Comparison of ENCODE assay signal across 29 mouse cellular contexts in the genomic region with DNA sequence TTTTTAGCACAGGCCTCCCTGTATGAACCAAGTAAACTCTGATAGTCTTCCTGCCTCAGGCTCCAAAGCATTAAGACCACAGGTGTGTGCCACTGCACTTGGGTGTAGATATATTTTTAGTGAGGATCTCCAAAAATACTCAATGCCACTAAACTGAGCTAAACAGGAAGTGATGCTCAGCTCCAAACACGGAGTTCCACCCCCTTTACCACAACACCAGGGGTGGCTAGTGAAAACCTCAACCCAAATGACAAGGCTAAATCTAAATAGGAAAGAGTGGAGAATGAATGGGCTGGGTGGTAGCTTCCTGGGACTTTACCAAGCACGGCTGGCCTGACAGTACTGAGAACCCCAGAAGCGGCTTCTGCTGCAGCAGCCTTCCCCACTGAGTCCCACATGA.
DNase-seq lines count a peak whose midpoint lies in the region; ATAC-seq and TF ChIP-seq lines count a peak whose summit lies in the region.
"Had no signal": no experiment of that assay in that cellular context is flagged by ENCODE, and none has a peak within 500 bp of the region (broad histone marks: within the 10 kb centered on the region; RNA-seq: fewer than 3 reads in every experiment).

No protein-coding gene starts in this region.

- 0 out of 2 replicates have a peak, but pooled peaks cover 3% of the 10 kb centered on the region for H3K4me1 ChIP-seq in heart, embryonic 10.5 days
- no peaks in the 10 kb centered on the region for H3K4me1 ChIP-seq in heart, embryonic 11.5 days (ENCODE audit: control insufficient read depth, insufficient read depth, low read length)
- peaks cover 0 to 16% of the 10 kb centered on the region in 2 experiments; a peak in 2 of 4 replicates for H3K4me1 ChIP-seq in CH12.LX (ENCODE audit: control insufficient read depth in 1 of 2, insufficient read depth in 2 of 2)
- H3K4me1 ChIP-seq in forebrain, embryonic 13.5 days = no peaks in the 10 kb centered on the region
- H3K4me1 ChIP-seq: embryonic facial prominence, embryonic 12.5 days; forebrain, embryonic 12.5 days; heart, embryonic 12.5 days; heart, embryonic 15.5 days; hindbrain, embryonic 12.5 days; hindbrain, embryonic 15.5 days had no signal

- 45% methylated on average over 3 of the region's 3 CpGs for WGBS in heart, embryonic 10.5 days
- WGBS in heart, embryonic 11.5 days (ENCODE audit: insufficient replicate concordance) = 53% methylated on average over 3 of the region's 3 CpGs
- WGBS in forebrain, embryonic 13.5 days = 48% methylated on average over 3 of the region's 3 CpGs

- no peak overlapping the region for H3K27ac ChIP-seq in heart, embryonic 10.5 days
- H3K27ac ChIP-seq in heart, embryonic 11.5 days (ENCODE audit: low read depth, low read length) = no peak overlapping the region
- no peak overlapping the region for H3K27ac ChIP-seq in CH12.LX (ENCODE audit: insufficient read depth, low read depth)
- no peak overlapping the region for H3K27ac ChIP-seq in forebrain, embryonic 13.5 days
- H3K27ac ChIP-seq: embryonic facial prominence, embryonic 12.5 days; forebrain, embryonic 12.5 days; gastrocnemius, adult 2 months; heart, adult 2 months; heart, embryonic 15.5 days; hindbrain, embryonic 12.5 days; hindbrain, embryonic 15.5 days had no signal

- TF ChIP-seq EP300 in CH12.LX (IDR thresholded peaks at IDR 0.05; ENCODE audit: low read length) = no peak

- TF ChIP-seq POLR2A in CH12.LX (IDR thresholded peaks at IDR 0.05; ENCODE audit: low read depth, low read length) = no peak

- no peak for TF ChIP-seq CTCF in CH12.LX (conservative IDR thresholded peaks at IDR 0.05 in 1 of 2, IDR thresholded peaks at IDR 0.05 in 1 of 2; ENCODE audit: low read depth in 2 of 2, low read length in 2 of 2)

- dilution Hi-C loops in CH12.LX (cut with MboI; ENCODE audit: extremely low pct_ligation_motif_present, extremely low pct_unique_long_range_greater_than_20kb, low sequenced_read_pairs) = no loop called here

- H3K27me3 ChIP-seq in heart, embryonic 10.5 days (ENCODE audit: insufficient read depth, poor library complexity, severe bottlenecking) = no peaks in the 10 kb centered on the region
- H3K27me3 ChIP-seq in heart, embryonic 11.5 days (ENCODE audit: control insufficient read depth, insufficient read depth, low read length) = no peaks in the 10 kb centered on the region
- no peaks in the 10 kb centered on the region for H3K27me3 ChIP-seq in CH12.LX (replicated peaks)
- no peaks in the 10 kb centered on the region for H3K27me3 ChIP-seq in forebrain, embryonic 13.5 days
- H3K27me3 ChIP-seq: embryonic facial prominence, embryonic 12.5 days; forebrain, embryonic 12.5 days; heart, embryonic 12.5 days; heart, embryonic 15.5 days; hindbrain, embryonic 12.5 days; hindbrain, embryonic 15.5 days had no signal

- H3K9ac ChIP-seq in heart, embryonic 11.5 days (ENCODE audit: low read depth, low read length) = no peak overlapping the region
- H3K9ac ChIP-seq in CH12.LX (ENCODE audit: insufficient read depth, low read depth) = no peak overlapping the region
- H3K9ac ChIP-seq in forebrain, embryonic 13.5 days = no peak overlapping the region
- H3K9ac ChIP-seq: embryonic facial prominence, embryonic 12.5 days; forebrain, embryonic 12.5 days; heart, embryonic 12.5 days; heart, embryonic 15.5 days; hindbrain, embryonic 12.5 days; hindbrain, embryonic 15.5 days had no signal

- no peak for ATAC-seq in heart, embryonic 11.5 days (replicated peaks; ENCODE audit: insufficient number of reproducible peaks, low FRiP score, low TSS enrichment)
- peak; percentile 82 to 93 for ATAC-seq in hematopoietic stem cell, adult 5-6 weeks (replicated peaks in 1 of 2; ENCODE audit: insufficient read depth in 1 of 2, low FRiP score in 2 of 2, low TSS enrichment in 1 of 2, low read depth in 1 of 2, poor library complexity in 2 of 2, severe bottlenecking in 2 of 2)
- ATAC-seq in forebrain, embryonic 13.5 days = no peak
- ATAC-seq: forebrain, embryonic 16.5 days; intestine, postnatal 0 days had no signal

- no peak overlapping the region for H3K4me3 ChIP-seq in heart, embryonic 10.5 days
- H3K4me3 ChIP-seq in heart, embryonic 11.5 days (ENCODE audit: low read depth, low read length) = no peak overlapping the region
- no peak overlapping the region for H3K4me3 ChIP-seq in CH12.LX (replicated peaks in 1 of 3; ENCODE audit: low read depth in 2 of 3, low read length in 2 of 3, poor library complexity in 1 of 3)
- H3K4me3 ChIP-seq in forebrain, embryonic 13.5 days = no peak overlapping the region
- H3K4me3 ChIP-seq: embryonic facial prominence, embryonic 12.5 days; erythroblast, embryonic 14.5 days; forebrain, embryonic 12.5 days; gastrocnemius, adult 2 months; heart, adult 2 months; heart, embryonic 12.5 days; heart, embryonic 15.5 days; hindbrain, embryonic 12.5 days; hindbrain, embryonic 15.5 days had no signal

- no peaks in the 10 kb centered on the region for H3K79me2 ChIP-seq in CH12.LX (replicated peaks; ENCODE audit: control insufficient read depth, extremely low read depth, insufficient read depth, poor library complexity, severe bottlenecking)

- H3K9me3 ChIP-seq in heart, embryonic 10.5 days = no peaks in the 10 kb centered on the region
- H3K9me3 ChIP-seq in heart, embryonic 11.5 days (replicated peaks; ENCODE audit: control insufficient read depth, low read length) = no peaks in the 10 kb centered on the region
- H3K9me3 ChIP-seq in CH12.LX (replicated peaks; ENCODE audit: low read length) = no peaks in the 10 kb centered on the region
- no peaks in the 10 kb centered on the region for H3K9me3 ChIP-seq in forebrain, embryonic 13.5 days (replicated peaks)
- H3K9me3 ChIP-seq: embryonic facial prominence, embryonic 12.5 days; forebrain, embryonic 12.5 days; heart, embryonic 12.5 days; heart, embryonic 15.5 days; hindbrain, embryonic 12.5 days; hindbrain, embryonic 15.5 days had no signal

- in situ Hi-C loops in CH12.LX (cut with MboI; ENCODE audit: low pct_ligation_motif_present, low pct_unique_long_range_greater_than_20kb, low sequenced_read_pairs) = no loop called here

- H3K36me3 ChIP-seq in heart, embryonic 10.5 days = no peaks in the 10 kb centered on the region
- no peaks in the 10 kb centered on the region; the same call in 1 of the 2 replicates for H3K36me3 ChIP-seq in heart, embryonic 11.5 days (ENCODE audit: control insufficient read depth, insufficient read depth, low read length)
- H3K36me3 ChIP-seq in CH12.LX (replicated peaks in 1 of 2; ENCODE audit: control insufficient read depth in 1 of 2, insufficient read depth in 1 of 2, low read length in 1 of 2) = no peaks in the 10 kb centered on the region
- H3K36me3 ChIP-seq in forebrain, embryonic 13.5 days (ENCODE audit: poor library complexity, severe bottlenecking) = no peaks in the 10 kb centered on the region
- H3K36me3 ChIP-seq: embryonic facial prominence, embryonic 12.5 days; forebrain, embryonic 12.5 days; heart, embryonic 12.5 days; heart, embryonic 15.5 days; hindbrain, embryonic 12.5 days; hindbrain, embryonic 15.5 days had no signal

- peak; percentile 38 for DNase-seq in heart, embryonic 10.5 days (ENCODE audit: low spot score)
- peak; percentile 66 for DNase-seq in CH12.LX (ENCODE audit: extremely low read depth)
- no peak for DNase-seq in frontal cortex, postnatal 36 days (ENCODE audit: low spot score in 2 of 2)
- no peak for DNase-seq in cerebellum, postnatal 36 days
- DNase-seq: adrenal gland, adult 2 months; adrenal gland, postnatal 14 days; B cell, adult 2 months; cerebellum, adult 11 months; cerebellum, adult 2 months; cerebellum, adult 9-11 months; cerebellum, postnatal 25 days; gastrocnemius, adult 2 months; gastrocnemius, postnatal 14 days; heart, adult 2 months; heart, postnatal 10 days; heart, postnatal 4 days; kidney, adult 2 months had no signal

- no peak overlapping the region for H3K4me2 ChIP-seq in heart, embryonic 11.5 days
- H3K4me2 ChIP-seq in CH12.LX (ENCODE audit: insufficient read depth, low read depth, poor library complexity, severe bottlenecking) = peak overlapping the region; percentile 11; the same call in 1 of the 2 replicates
- no peak overlapping the region for H3K4me2 ChIP-seq in forebrain, embryonic 13.5 days
- H3K4me2 ChIP-seq: embryonic facial prominence, embryonic 12.5 days; forebrain, embryonic 12.5 days; heart, embryonic 12.5 days; heart, embryonic 15.5 days; hindbrain, embryonic 12.5 days; hindbrain, embryonic 15.5 days had no signal

- TF ChIP-seq RAD21 in CH12.LX (IDR thresholded peaks at IDR 0.05; ENCODE audit: low read depth, low read length) = no peak

TF ChIP-seq in CH12.LX, 34 proteins besides CTCF, POLR2A, EP300 and RAD21:
- peak; percentile 66; the same call in 1 of the 2 replicates for TF ChIP-seq MEF2A (IDR thresholded peaks at IDR 0.05; ENCODE audit: borderline replicate concordance, low read depth, low read length)
- no peak for TF ChIP-seq MAFK (IDR thresholded peaks at IDR 0.05; ENCODE audit: insufficient replicate concordance, low read length)
- TF ChIP-seq ETS1 (conservative IDR thresholded peaks at IDR 0.05; ENCODE audit: low read depth, low read length) = peak; percentile 19; the same call in 1 of the 2 replicates
- no peak for TF ChIP-seq KAT2A (IDR thresholded peaks at IDR 0.05; ENCODE audit: insufficient replicate concordance, low read length)
- 0 out of 2 replicates have a peak, but pooled peaks have one; percentile 13 for TF ChIP-seq ELF1 (IDR thresholded peaks at IDR 0.05; ENCODE audit: low read depth, low read length)
- TF ChIP-seq HCFC1 (IDR thresholded peaks at IDR 0.05; ENCODE audit: low read depth, low read length) = no peak

Comparison
In these comparisons a context has a peak if more than half of its experiments do, and no peak if none do; other contexts are left out.
1. DNase-seq: peak in heart, embryonic 10.5 days (single experiment) and CH12.LX (single experiment); none in frontal cortex, postnatal 36 days (0 of 2) and cerebellum, postnatal 36 days (0 of 2).
2. ATAC-seq: peak in hematopoietic stem cell, adult 5-6 weeks (2 of 2); none in heart, embryonic 11.5 days (single experiment) and forebrain, embryonic 13.5 days (single experiment).